Mouse (Mus musculus) hindlimb bud, embryonic 11.5 days (tissue): ENCODE results near the gene Wars.
A peak's percentile ranks its signal among the peaks of the same experiment; 100 is the strongest.

Experiments used
- DNase-seq: peaks from one replicate; pipeline ENCODE4 v3.0.0-alpha.2; 2012; ENCODE audit warnings: low read depth, low spot score; ENCODE audit errors: extremely low spot score

Gene Wars

DNA sequence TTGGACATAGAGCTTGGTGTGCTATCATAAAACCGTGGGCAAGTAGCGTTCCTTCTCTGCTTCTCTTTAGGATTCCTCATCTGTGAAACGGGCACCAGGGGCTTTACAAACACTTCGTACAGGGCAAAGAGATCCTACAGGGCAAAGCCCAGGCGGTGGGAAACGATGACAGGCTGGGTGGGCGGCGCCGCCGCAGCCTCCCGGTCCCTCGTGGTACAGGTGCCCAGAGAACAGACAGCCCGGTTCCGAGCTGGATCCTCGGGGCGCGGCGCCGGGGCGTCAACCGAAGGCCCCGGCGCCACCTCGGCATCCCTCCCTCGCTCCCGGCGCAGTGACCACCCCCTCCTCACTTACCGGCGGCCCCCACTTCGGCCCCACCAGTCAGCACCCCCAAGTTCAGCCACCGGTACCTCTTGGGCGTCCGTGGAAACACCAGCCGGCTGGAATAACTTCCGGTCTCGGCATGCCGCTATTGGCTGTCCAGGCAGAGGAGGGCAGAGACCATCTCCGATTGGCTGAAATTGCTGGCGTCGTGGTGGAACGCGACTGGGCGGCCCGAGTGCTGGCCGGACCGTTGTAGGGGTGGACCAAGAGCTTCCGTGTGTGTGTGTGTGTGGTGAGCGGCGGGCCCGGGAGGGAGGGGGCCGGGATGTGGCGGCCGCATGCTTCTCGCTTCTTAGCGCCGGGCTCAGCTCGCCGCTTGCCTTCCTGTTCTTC lies at the start of gene Wars:
Gene Wars, minus strand, starts transcription at position 460 of the 717 bp plus-strand sequence.
- DNase-seq: peak; percentile 73

DNA sequence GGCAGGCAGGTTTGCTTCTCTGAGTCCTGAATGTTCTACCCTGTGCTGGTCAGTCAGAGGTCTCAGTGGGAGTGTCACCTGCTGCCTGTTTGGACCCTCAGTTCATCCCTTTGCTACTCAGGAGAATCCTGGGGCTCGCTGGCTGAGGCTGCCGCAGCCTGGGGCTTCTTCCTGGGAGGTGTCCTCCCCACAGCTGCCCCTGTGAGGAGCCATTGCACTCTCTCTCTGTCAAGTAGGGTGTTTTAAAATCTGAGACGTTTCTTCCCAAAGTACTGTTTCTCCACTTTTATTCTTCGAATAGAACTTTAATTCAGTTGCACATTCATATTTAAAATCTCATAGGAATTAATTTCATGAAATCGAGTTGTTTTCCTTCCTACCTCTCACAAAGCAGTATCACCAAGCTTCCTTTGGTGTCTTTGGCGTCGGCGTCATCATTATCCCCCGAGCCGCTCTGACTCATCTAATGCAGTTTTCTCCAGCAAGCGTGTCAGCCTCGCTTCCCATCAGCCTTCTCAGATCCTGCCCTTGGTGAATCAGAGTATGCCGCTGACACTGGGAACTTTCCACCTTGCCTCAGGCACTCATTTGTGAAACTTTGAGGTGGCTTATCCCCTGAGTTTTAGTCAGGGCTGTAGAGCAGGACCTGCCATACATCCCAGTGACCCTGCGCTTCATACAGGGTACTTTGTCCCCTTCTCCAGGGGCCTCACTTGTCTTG lies 48.4 kb upstream of the Wars start:
- no peak for DNase-seq

DNA sequence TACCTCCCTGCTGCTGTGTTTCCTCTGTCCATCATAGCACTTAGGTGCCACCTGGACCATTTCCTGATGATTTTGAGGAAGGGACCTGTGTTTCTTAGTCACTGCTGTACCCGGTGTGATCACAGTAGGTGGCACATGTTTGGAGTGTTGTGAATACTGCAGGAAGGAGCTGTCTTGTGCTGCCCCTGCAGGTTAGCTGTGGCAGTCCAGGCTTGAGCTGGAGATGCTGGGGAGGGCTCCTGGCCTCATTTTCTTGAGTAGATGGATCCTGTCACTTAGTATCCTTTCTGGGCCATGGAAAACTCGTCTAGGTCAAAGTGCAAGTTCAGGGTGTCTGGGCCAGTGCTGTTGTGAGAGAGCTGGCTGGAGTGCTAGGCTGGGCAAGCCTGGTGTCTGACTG lies 47.3 kb upstream of the Wars start:
- DNase-seq: no peak

DNA sequence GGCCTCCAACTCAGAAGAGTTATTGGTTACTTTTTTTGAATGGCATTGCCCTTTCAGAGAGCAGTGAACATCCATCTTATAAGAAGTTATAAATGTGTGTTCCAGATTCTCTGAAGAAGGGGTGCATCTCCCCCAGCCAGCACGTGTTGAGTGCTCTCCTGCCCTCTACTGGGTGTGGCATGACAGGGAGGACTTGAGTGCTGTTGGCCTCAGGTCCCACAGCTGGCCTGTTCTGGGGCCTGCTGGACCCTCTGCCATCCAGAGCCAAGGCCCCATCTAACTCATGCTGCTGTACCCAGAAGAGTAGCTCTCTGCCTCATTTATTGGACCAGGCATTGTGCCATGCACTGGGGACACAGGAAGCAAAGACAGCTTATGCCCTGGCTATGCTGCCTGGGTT lies 46.3 kb upstream of the Wars start:
- no peak for DNase-seq

DNA sequence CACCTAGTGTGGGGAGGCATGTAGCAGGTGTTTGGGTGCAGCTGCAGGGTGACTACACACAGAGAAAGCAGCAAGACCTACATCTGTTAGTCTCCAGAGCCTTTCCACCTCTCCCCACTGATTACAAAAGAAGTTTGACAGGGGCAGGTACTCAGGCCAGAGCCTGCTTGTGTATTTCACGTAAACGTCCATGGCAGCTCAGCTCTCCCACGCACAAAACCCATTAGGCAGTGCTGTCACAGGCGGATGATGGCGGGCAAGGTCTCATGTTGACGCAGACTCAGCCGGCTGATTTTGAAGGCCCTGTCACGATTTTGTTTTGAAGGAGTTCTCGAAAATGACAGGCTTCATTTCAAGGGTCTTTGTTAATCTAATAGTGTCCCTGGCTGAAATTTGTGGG lies 45.3 kb upstream of the Wars start:
- no peak for DNase-seq

DNA sequence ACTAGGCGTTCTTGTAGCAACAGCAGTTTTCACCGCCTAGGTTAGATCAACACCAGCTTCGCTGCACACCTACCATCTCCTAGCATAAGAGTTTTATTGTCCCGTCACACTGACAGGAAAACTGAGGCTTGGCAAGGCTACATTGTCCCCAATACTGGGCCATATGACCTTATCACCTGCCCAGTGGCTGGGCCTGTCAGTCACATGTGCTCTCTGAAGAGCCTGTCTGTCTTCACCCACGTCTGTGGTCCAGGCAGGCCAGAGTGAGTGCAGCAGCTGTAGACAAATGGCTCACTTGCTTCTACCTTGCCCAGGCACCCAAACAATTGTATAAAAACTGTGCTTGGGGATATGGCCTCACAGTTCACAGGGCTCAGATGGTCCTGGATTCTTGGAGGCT lies 44.9 kb upstream of the Wars start:
- DNase-seq: no peak

DNA sequence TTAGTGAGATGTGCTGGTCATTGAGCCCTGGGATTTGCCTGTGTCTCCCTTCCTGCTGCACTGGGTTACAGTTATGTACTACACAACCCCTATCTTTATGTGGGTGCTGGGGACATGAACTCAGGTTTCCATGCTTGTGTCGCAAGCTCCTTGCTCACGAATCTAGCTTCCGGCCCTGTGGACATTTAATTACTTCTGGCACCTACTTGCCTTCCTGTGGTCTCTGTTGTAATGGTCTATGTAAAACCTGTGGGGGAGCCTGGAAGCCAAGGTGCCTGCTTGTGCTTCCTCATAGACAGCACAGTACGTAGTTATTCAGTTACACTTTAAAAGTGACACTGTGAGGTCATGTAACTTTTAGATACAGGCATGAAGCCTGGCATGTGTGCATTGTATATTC lies 43.5 kb upstream of the Wars start:
- DNase-seq: no peak

DNA sequence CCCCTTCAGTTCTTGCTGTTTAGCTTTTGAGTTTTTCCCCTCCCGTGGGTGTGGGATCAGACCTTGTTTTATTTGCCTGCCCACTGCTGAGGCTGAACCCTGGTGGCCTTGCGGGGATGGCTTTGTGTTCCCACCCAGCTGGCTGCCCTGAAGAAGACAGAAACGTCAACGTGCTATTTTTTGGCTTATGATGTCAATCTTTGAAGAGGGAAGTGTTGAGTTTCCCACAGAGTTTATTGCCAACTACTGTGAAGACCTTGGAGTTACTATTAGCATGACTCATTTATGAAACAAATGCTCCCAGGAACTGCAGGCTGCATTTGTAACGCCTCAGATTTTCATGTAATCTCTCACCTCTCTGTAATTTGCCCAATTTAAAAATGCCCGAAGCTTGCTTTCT lies 42.9 kb upstream of the Wars start:
- DNase-seq: no peak

DNA sequence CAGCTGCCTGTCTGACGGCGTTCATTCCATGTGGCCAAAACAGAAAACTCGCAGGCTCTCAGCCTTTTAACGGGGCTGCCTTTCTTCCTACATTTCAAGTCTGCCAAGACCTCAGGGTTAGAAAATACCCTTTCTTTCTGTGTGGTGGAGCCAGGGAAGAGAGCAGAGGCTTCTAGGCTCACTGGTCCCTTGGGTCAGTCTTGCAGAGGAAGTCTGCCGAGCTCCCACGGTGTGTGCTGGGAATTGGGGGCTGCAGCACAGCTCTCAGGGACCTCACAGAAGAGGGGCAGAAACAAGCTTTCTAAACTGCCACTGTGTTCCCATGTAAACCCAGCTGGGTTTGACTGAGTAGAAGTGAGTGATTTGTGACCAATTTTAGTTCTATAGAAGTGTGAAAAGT lies 40.3 kb upstream of the Wars start:
- no peak for DNase-seq

DNA sequence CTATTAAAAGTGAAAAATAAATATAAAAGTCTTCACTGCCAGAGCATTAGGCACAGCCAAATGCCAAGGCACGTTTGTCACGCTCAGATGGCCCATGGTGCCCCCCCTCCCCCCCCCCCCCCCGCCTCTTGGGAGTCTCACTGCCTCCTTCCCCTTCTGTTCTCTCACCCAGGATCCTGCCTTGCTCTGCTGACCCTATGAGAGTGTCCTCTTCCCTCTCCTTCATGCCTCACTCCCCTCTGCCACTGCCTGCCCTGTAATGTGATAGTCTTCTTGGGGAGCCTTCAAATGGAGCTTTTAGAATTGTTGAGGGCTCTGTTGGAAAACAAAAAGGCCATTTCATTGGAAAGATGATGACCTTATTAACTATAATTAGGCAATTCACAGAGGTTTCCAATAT lies 38.1 kb upstream of the Wars start:
- DNase-seq: no peak

DNA sequence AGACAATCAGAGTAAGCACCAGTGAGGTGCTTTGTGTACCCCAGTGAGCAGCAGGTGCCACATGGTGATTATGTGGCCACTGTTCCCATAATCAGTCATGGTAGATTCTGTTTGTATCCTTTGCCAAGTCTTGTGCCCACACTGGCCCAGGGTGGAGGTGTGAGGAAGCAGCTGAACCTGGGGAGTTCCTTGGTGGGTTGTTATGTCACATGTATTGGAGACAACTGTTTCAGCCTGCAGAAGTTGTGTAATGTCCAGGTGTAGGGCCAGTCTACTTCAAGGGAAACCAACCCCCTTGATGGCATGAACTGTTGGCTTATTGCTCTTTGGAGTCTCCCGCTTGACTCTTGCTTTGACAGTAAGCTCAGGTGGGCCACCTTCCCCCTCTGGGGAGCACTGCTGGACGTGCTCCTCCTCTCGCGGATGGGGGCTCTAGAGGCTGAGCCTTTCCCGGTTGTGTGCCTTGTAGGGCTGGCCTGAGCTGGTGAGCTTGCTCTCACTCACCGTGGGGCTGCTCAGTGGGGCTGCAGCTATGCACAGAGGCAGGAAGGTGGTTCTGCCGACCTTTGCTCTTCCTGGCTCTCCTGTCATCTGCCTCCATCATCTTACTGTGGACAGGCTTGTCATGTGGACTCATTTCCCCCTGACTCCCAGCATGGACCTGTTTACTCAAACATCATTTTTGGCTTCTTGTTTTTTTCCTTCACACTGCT lies 37.5 kb upstream of the Wars start:
- no peak for DNase-seq

DNA sequence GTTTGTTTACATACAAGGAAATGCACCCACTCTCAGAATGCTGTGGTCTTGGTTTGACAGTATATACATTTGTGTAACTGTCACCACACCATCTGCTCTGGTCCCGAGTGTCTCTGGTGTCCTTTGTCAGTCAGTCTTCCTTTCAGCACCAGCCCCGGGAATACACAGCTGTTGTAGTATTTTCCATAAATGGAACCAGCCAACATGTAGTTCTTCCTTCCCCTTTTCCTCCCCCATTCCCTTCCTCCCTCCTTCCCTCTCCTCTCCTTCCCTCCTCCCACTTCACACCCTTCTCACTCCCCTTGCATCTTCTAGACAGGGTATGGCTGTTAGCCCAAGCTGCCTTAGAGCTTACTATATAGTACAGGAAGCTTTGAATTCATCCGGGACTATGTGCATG lies 35.5 kb upstream of the Wars start:
- DNase-seq: no peak

DNA sequence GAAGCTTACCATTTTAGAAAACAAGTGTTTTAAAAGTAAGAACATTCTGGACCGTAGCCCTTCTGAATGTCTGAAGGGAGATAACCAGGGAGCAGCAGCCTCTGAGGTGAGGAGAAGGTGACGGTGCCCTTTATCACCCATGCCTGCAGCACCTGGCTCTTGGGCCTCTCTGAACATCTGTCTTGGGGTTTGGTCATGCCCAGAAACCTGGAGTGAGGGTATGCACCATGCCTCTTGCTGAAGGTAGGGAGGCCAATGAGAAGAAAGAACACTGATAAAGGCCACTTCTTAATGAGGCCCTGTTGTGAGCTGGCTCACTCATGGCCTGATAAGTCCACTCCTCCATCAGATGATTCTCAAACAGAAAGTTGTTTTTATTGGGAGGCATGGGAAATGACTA lies 34.3 kb upstream of the Wars start:
- no peak for DNase-seq

DNA sequence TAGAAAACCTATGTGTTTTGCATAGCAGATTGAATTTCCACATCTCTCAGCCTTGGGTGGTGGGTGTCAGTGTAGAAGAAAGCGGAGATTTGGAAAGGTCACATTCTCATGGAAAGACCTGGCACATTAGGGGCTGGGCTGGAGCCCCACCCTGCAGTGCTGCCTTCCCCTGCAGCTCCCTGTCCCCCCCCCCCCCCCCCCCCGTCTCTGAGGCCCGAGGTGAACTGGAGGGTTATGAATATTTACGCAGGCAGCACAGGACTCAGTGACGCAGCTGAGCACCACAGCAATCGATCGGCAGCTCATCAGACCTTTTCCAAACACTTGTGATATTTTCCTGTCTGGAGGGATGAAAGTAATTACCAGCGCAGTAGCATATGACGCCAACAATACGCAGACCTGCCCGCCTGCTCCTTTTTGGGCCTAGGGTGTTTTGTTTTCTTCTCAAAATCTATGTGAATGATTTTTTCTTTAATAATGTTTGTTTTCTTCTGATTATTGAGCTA lies 32.7 kb upstream of the Wars start:
- DNase-seq: no peak

DNA sequence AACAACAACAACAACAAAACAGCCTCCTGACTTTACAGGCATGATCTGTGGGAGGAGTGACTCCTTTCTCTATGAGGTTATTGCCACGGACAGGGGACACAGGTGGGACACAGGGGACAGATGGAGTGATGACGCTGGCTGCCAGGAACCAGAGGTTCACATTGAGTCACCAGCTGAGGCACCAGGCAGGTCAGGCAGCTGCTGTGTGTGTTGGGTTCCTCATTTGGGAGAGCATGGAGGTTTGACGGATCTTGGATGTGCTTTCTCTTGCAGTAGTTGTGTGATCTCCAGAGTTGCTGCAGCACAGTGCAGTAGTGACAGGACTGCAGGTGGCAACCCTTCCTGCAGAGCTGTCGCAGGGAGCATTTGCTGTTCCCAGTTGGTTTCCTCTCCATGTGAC lies 24.8 kb upstream of the Wars start:
- no peak for DNase-seq

DNA sequence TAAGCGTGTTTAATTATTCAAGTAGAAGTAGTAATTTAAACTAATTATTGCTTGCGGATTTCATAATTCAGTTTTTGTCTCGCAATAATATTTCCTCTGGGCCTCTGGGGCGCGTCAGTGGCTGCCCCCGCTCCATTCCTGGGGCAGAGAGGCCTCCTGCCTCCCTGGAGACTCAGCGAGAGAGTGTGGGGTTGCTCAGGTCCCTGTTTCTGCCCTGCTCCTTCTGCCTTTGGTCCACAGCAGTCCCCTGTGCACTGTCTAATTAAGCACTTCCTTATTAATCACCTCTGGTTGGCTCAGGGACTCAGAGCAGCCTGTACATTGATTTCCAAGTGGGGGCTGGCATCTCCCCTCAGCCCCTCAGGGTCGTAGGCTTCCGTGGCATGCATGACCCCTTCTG lies 23.5 kb upstream of the Wars start:
- no peak for DNase-seq

DNA sequence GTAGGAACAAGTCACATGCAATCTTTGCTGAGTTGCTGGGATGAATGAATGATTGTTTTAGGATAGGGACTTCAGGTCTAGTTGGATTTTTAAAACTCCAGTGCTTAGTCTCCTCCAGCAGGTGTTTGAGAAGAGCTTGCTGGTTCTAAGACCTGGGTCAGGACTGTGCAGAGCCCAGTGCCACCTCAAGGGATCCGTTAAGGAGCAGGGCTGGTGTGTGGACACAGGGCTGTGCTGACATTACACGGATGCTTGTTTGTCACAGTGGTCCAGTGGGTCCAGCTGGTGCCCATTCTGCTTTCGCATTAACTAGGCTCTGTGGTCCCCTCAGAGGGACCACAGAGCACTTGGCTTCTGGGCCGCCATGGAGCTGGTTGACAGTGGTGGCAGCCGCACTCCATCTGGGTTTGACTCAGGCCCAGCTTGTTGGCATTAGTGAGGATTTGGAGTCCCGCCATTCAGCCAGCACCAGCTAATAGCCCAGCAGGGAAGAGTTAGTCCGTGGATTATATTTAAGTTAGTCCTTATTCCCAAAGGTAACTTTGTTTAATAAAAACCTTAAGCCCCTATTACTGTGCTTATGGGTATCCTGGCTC lies 22.6 kb upstream of the Wars start:
- DNase-seq: no peak

DNA sequence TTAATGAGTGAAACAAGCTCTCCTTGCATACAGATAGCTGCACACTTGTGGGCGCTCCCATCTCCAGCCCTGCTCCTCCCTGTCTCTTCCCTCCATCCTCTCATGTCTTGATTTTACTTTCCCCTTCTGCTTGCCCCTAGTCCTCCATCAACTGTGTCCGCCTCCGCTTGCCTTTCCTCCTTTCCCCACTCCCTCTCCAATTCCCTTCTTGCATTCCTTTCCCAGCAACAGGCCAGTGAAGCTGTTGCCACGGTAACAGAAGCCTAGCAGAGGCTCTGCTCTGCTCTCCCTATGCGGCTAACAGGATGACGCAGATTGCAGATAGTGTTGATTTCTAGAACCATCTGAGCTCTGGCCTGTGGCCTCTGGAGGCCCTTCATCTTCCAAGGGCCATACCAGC lies 21.9 kb upstream of the Wars start:
- no peak for DNase-seq

DNA sequence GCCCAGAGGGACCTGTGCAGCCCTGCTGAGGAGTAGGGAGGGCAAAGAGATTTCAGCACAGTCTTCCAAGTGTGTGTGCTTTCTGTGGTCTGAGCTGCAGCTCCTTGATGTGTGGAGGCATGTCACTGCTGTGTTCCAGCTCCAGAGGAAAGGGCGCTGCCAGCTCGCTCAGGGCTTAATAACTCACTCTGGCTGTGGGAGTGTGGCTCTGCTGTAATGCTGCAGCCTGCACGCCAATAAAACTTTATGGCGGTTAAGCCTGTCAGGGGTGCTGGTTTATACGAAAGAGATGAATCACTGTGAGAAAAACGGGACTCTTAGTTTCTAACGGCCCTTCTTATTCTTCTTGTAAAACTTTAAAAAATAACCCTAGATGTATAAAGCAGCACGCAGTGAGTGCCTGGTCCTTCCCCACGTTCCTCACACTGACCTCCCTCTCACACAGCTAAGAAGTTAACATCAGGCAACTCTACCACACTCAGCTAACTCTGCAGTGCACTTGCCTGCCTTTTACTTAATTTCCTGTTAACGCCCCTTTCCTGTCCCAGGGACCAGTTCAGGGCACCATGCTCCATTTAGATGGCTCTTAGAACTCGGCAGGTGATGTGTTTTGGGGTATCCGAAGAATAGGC lies 20.9 kb upstream of the Wars start:
- DNase-seq: no peak

DNA sequence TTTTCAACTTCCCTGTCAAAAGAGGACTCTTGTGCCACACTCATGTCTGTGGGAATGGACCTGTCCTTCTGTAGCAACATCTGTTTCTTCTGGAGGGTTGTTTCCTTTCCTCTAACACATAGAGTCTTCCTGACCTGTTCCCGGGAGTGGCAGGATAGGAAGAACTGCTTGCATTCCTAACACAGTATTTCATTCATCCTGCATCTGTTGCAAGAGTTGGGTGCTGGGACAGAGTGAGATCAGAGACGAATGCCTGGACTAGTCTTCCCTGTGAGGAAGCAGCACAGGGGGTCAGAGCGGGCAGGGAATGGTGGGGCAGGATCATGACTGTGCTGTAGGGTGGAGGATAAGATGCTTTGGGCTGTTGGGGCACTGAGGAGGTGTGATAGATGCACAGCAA lies 20.2 kb upstream of the Wars start:
- DNase-seq: no peak

DNA sequence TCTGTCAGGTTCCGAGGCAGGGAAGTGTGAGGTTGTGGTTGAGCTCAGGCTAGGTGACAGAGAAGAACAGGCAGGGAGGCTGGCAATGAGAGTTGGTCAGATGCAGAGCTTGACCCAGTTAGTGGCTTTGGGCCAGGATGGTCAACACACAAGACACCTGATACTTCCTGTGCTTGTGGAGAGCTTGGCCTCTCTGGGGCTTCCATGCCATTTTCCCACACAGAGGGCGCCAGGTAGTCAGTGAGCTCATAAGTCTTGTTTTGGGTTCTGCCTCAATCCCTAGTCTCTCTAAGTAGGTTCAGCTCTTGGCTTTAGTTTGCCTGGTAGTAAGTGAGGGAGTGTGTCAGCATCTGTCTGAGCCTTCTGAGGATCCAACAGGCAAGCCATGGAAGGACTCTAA lies 18.5 kb upstream of the Wars start:
- no peak for DNase-seq
